Mouse (Mus musculus) hematopoietic stem cell, adult 5-6 weeks (primary cell): Measurements from ENCODE around the gene Rrp12. TPM values are rescaled to one million over a fixed set of nuclear protein-coding genes. Genes with fewer than 3 reads are reported as not detected.

Source experiments
- ATAC-seq, 2 experiments: fragments of 125-278 bp in 1 of 2; replicated peaks in 1 of 2; 2 replicates each; pipeline ENCODE4 v1.8.0; 2016 to 2017; ENCODE audit warnings: inconsistent platforms in 2 of 2, mild to moderate bottlenecking in 2 of 2, moderate number of reproducible peaks in 2 of 2, low read depth in 1 of 2, moderate TSS enrichment in 1 of 2; ENCODE audit not compliant: low FRiP score in 2 of 2, poor library complexity in 2 of 2, severe bottlenecking in 2 of 2, insufficient read depth in 1 of 2, low TSS enrichment in 1 of 2
- total RNA-seq: library from RNA; stranded (forward); fragments of 172-1452, 232-1000 nt; gene quantifications from 2 replicates; pipeline ENCODE4 v1.2.3, GENCODE M21; 2017

Rrp12 gene
- total RNA-seq, 1 experiment from 2014 or later = 18.9 TPM

DNA sequence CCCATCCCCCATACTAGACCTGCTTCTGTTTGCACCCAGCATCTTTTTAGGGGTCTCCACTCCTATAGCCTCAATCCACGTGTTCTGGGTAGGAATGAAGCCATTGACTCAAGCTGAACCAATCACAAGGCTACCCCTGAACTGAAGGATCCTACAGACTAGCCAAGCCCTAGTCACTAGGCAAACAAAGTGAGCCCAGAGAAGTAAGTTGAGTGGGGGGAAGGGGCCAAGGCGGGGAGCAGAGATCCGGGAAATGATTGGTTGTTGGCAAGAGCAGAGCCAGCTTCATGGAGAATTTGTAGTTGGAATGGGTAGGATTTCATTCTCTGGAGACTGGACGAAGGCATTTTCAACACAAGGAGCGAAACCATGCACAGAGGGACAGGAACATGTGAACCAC is 79.1 kb downstream of the Rrp12 start:
- no peak for ATAC-seq

DNA sequence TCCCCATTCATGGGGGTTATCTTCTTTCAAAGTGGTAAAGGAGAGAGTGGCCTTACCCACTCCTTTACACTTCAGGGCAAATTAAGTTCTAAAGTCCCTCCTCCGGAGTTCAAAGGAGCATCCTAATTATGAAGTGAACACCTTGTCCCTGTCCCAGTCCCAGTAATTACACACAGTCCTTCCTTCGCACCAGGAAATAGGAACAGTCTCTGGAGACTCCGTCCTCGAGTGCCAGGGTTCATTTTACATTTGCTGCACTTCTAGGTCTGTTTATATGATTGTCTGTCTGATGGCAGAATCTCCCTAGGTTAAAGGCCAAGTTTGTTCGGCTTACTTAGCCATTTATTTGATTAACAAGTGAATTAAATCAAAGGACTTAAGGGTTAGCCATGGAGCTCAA is 79.6 kb downstream of the Rrp12 start:
- ATAC-seq = no peak

DNA sequence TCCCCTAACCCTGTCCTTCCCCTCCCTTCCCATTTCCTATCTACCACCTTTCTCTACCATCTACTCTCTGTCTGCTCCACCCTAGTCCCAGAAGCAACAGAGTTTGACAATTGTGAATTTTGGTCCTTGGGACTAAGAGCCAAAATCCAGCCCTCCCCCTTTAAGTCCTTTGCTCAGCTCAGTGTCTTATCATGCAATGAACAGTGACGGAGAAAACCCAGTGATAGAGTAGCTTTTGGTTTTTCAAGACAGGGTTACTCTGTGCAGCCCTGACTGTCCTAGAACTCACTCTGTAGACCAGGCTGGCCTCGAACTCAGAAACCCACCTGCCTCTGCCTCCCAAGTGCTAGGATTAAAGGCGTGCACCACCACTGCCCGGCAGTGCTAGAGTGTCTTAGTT is 82.6 kb downstream of the Rrp12 start:
- ATAC-seq = no peak

Other genes starting within 250 kb of the Rrp12 start
- gene Slit1, start 152.5 kb downstream of the Rrp12 start, total RNA-seq = 0.13 TPM in 1 of 2 replicates, not detected in the other
- 17.8 and 26.8 TPM in 2 replicates for gene Arhgap19, start 94.1 kb downstream of the Rrp12 start, total RNA-seq
- gene Frat1, start 66.2 kb downstream of the Rrp12 start, total RNA-seq = 11.4 and 16.7 TPM in 2 replicates
- 28.0 and 33.7 TPM in 2 replicates for gene Frat2, start 48.0 kb downstream of the Rrp12 start, total RNA-seq
- 112 and 157 TPM in 2 replicates for gene Pgam1, start 15.8 kb upstream of the Rrp12 start, total RNA-seq
- gene Exosc1, start 37.2 kb upstream of the Rrp12 start, total RNA-seq = 50.7 and 52.2 TPM in 2 replicates
- 22.3 and 26.4 TPM in 2 replicates for gene Zdhhc16, start 37.3 kb upstream of the Rrp12 start, total RNA-seq
- 23.1 and 24.8 TPM in 2 replicates for gene Mms19, start 85.0 kb upstream of the Rrp12 start, total RNA-seq
- 3.3 and 14.9 TPM in 2 replicates for gene Ubtd1, start 85.6 kb upstream of the Rrp12 start, total RNA-seq
- not detected in 2 replicates for gene Ankrd2, start 139.8 kb upstream of the Rrp12 start, total RNA-seq
- 0.94 TPM in 1 of 2 replicates, not detected in the other for gene Hoga1, start 149.4 kb upstream of the Rrp12 start, total RNA-seq
- gene 4933411K16Rik, start 156.1 kb upstream of the Rrp12 start, total RNA-seq = not detected in 2 replicates
- 1.1 and 2.8 TPM in 2 replicates for gene Morn4, start 190.2 kb upstream of the Rrp12 start, total RNA-seq
- gene Pi4k2a, start 194.3 kb upstream of the Rrp12 start, total RNA-seq = 8.3 and 9.1 TPM in 2 replicates
- gene Avpi1, start 232.9 kb upstream of the Rrp12 start, total RNA-seq = 5.3 and 5.4 TPM in 2 replicates